Comparison of ENCODE assay signal across 8 mouse cellular contexts in genomic region chr9:87021778-87022523, GRCm38 (mm10). TPM values are rescaled to one million over a fixed set of nuclear protein-coding genes. Genes with fewer than 3 reads are reported as not detected.
DNase-seq lines count a peak whose midpoint lies in the region; ATAC-seq lines count a peak whose summit lies in the region.

Gene Cyb5r4 (plus strand): TSS chr9:87022014.

- WGBS in hindbrain, embryonic 16.5 days: under 1% methylated on average over 46 of the region's 52 CpGs
- WGBS in macrophage (ENCODE audit: missing documents): under 1% methylated on average over 52 of the region's 52 CpGs

- H3K4me1 ChIP-seq in hindbrain, embryonic 16.5 days (ENCODE audit: control insufficient read depth, insufficient read depth, low read depth, low read length): peaks cover 18% of the 10 kb centered on the region

- no peaks in the 10 kb centered on the region for H3K27me3 ChIP-seq in hindbrain, embryonic 16.5 days (replicated peaks; ENCODE audit: control insufficient read depth, insufficient read depth, low read length)

- no peaks in the 10 kb centered on the region for H3K9me3 ChIP-seq in hindbrain, embryonic 16.5 days (ENCODE audit: control insufficient read depth, low read length)

- no peaks in the 10 kb centered on the region for H3K36me3 ChIP-seq in hindbrain, embryonic 16.5 days (ENCODE audit: control insufficient read depth, insufficient read depth, low read length)
- H3K36me3 ChIP-seq in macrophage (ENCODE audit: inconsistent target): no peaks in the 10 kb centered on the region

- H3K4me2 ChIP-seq in hindbrain, embryonic 16.5 days (ENCODE audit: low read length): peak within 1 kb of the TSS; percentile 72

- peak; percentile 99 for ATAC-seq in hindbrain, embryonic 16.5 days

- peaks cover 49% of the 10 kb centered on the region for H3K79me2 ChIP-seq in macrophage (ENCODE audit: inconsistent target)

- DNase-seq in WW6 (ENCODE audit: low read depth, low spot score): peak; percentile 89
- DNase-seq in cerebellum, postnatal 4 days (ENCODE audit: low spot score in 2 of 2): peak; percentile 91 to 97
- peak; percentile 95 for DNase-seq in gastrocnemius, adult 18-20 months (ENCODE audit: low spot score)
- DNase-seq in left cerebral cortex, adult 18-20 months (ENCODE audit: low spot score in 2 of 2): peak; percentile 95 to 96
- DNase-seq in right cerebral cortex, adult 18-20 months: peak; percentile 95
- DNase-seq in urinary bladder, postnatal 10 days (ENCODE audit: low spot score): peak; percentile 81

- peak within 1 kb of the TSS; percentile 92 for H3K9ac ChIP-seq in hindbrain, embryonic 16.5 days (ENCODE audit: low read depth, low read length)

- H3K4me3 ChIP-seq in hindbrain, embryonic 16.5 days (ENCODE audit: low read length): peak within 1 kb of the TSS; percentile 95
- H3K4me3 ChIP-seq in macrophage (ENCODE audit: inconsistent target): peak within 1 kb of the TSS; percentile 92

- H3K27ac ChIP-seq in hindbrain, embryonic 16.5 days (ENCODE audit: low read depth, low read length): peak within 1 kb of the TSS; percentile 87
- peak within 1 kb of the TSS; percentile 59 for H3K27ac ChIP-seq in macrophage

RNA-seq across cellular contexts. Expression of gene Cyb5r4, which starts in this region (rescaled TPM):
- total RNA-seq in gastrocnemius, adult 18-20 months (2021): 10 to 100 TPM; 25.7 to 26.5 TPM
- polyA plus RNA-seq in hindbrain, embryonic 16.5 days (2015; fragmentation: Nextera tagmentation; extraction: Ambion mirVana): 55.2 and 56.6 TPM in 2 replicates
- total RNA-seq in left cerebral cortex, adult 18-20 months (2021): 10 to 100 TPM; 36.1 to 37.9 TPM
- total RNA-seq in macrophage (2018; cell fraction: chromatin; rRNA removed): 10 to 100 TPM; 23.7 to 70.7 (median 55.3) TPM
- 10 to 100 TPM; 69.4 to 97.6 (median 85.3) TPM for total RNA-seq in macrophage (2018; cell fraction: cytosol; rRNA removed)
- 10 to 100 TPM; 30.7 to 68.4 (median 47.9) TPM for total RNA-seq in macrophage (2018; cell fraction: nucleus; rRNA removed)
- polyA plus RNA-seq in macrophage (2018): 79.1 to 99.8 TPM (median 82.8 TPM) in 3 replicates

Comparison
In these comparisons a context has a peak if more than half of its experiments do, and no peak if none do; other contexts are left out.
1. Peak in every context shown above with its lines: DNase-seq, ATAC-seq, H3K4me3 ChIP-seq and H3K27ac ChIP-seq.